21 mouse cellular contexts compared by ENCODE assay signal in the genomic region with DNA sequence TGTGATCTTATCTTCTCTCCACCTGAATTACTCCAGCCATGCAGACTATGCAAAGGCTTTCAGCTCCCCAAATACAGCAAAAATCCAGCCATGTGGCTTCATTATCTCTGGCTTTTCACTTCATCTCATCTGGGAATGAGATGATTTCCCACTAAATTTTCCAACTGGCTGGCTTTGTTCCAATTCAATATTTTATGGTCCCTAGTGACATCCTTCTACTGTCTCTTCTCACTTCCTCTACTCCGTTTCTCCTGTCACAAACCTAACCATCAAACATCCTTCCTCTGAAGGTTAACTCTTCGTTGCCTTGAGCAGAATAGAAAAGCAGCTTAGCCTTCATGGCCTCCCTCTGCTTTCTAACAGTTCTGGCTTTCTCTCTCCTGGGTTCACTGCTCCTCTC. TPM values are rescaled to one million over a fixed set of nuclear protein-coding genes. Genes with fewer than 3 reads are reported as not detected.
DNase-seq lines count a peak whose midpoint lies in the region; ATAC-seq and TF ChIP-seq lines count a peak whose summit lies in the region.
"Had no signal": no experiment of that assay in that cellular context is flagged by ENCODE, and none has a peak within 500 bp of the region (broad histone marks: within the 10 kb centered on the region; RNA-seq: fewer than 3 reads in every experiment).

No protein-coding gene starts in this region.

- no peaks in the 10 kb centered on the region for H3K4me1 ChIP-seq in forebrain, embryonic 16.5 days (replicated peaks; ENCODE audit: control insufficient read depth, insufficient read depth, low read length)
- no peaks in the 10 kb centered on the region for H3K4me1 ChIP-seq in forebrain, embryonic 11.5 days (replicated peaks; ENCODE audit: control insufficient read depth, insufficient read depth, low read length)
- no peaks in the 10 kb centered on the region for H3K4me1 ChIP-seq in hindbrain, embryonic 16.5 days (ENCODE audit: control insufficient read depth, insufficient read depth, low read depth, low read length)
- no peaks in the 10 kb centered on the region for H3K4me1 ChIP-seq in hindbrain, embryonic 10.5 days (replicated peaks)
- H3K4me1 ChIP-seq in midbrain, postnatal 0 days (ENCODE audit: insufficient read depth, low read length): no peaks in the 10 kb centered on the region
- H3K4me1 ChIP-seq in midbrain, embryonic 15.5 days: no peaks in the 10 kb centered on the region
- H3K4me1 ChIP-seq: forebrain, embryonic 13.5 days; hindbrain, embryonic 15.5 days had no signal

- no peak overlapping the region for H3K4me3 ChIP-seq in forebrain, embryonic 16.5 days (replicated peaks; ENCODE audit: low read length)
- H3K4me3 ChIP-seq in forebrain, embryonic 11.5 days (ENCODE audit: low read depth, low read length): no peak overlapping the region
- H3K4me3 ChIP-seq in hindbrain, embryonic 16.5 days (ENCODE audit: low read length): no peak overlapping the region
- no peak overlapping the region for H3K4me3 ChIP-seq in hindbrain, embryonic 10.5 days
- H3K4me3 ChIP-seq in midbrain, postnatal 0 days (ENCODE audit: low read depth, low read length): no peak overlapping the region
- H3K4me3 ChIP-seq in midbrain, embryonic 15.5 days: no peak overlapping the region
- H3K4me3 ChIP-seq: forebrain, embryonic 13.5 days; hindbrain, embryonic 15.5 days had no signal

- no peaks in the 10 kb centered on the region for H3K36me3 ChIP-seq in forebrain, embryonic 16.5 days (ENCODE audit: control insufficient read depth, insufficient read depth)
- H3K36me3 ChIP-seq in forebrain, embryonic 11.5 days (ENCODE audit: control insufficient read depth, insufficient read depth, low read length): no peaks in the 10 kb centered on the region
- no peaks in the 10 kb centered on the region for H3K36me3 ChIP-seq in hindbrain, embryonic 16.5 days (ENCODE audit: control insufficient read depth, insufficient read depth, low read length)
- H3K36me3 ChIP-seq in hindbrain, embryonic 10.5 days: no peaks in the 10 kb centered on the region
- no peaks in the 10 kb centered on the region for H3K36me3 ChIP-seq in midbrain, postnatal 0 days (ENCODE audit: insufficient read depth, low read length)
- H3K36me3 ChIP-seq in midbrain, embryonic 15.5 days (replicated peaks): no peaks in the 10 kb centered on the region
- H3K36me3 ChIP-seq: hindbrain, embryonic 15.5 days had no signal

- no peaks in the 10 kb centered on the region for H3K27me3 ChIP-seq in forebrain, embryonic 16.5 days (replicated peaks; ENCODE audit: control insufficient read depth, insufficient read depth, low read length)
- no peaks in the 10 kb centered on the region for H3K27me3 ChIP-seq in forebrain, embryonic 11.5 days (ENCODE audit: control insufficient read depth, insufficient read depth, low read length)
- no peaks in the 10 kb centered on the region for H3K27me3 ChIP-seq in hindbrain, embryonic 16.5 days (replicated peaks; ENCODE audit: control insufficient read depth, insufficient read depth, low read length)
- H3K27me3 ChIP-seq in hindbrain, embryonic 10.5 days (ENCODE audit: insufficient read depth, poor library complexity, severe bottlenecking): no peaks in the 10 kb centered on the region
- H3K27me3 ChIP-seq in midbrain, postnatal 0 days (ENCODE audit: insufficient read depth, low read length): no peaks in the 10 kb centered on the region
- H3K27me3 ChIP-seq in midbrain, embryonic 15.5 days (replicated peaks): no peaks in the 10 kb centered on the region
- H3K27me3 ChIP-seq: forebrain, embryonic 13.5 days; hindbrain, embryonic 15.5 days had no signal

- no peaks in the 10 kb centered on the region for H3K9me3 ChIP-seq in forebrain, embryonic 16.5 days (ENCODE audit: control insufficient read depth, low read length)
- H3K9me3 ChIP-seq in forebrain, embryonic 11.5 days (ENCODE audit: control insufficient read depth, low read length): no peaks in the 10 kb centered on the region
- H3K9me3 ChIP-seq in hindbrain, embryonic 16.5 days (ENCODE audit: control insufficient read depth, low read length): no peaks in the 10 kb centered on the region
- no peaks in the 10 kb centered on the region for H3K9me3 ChIP-seq in hindbrain, embryonic 10.5 days
- no peaks in the 10 kb centered on the region for H3K9me3 ChIP-seq in midbrain, postnatal 0 days (ENCODE audit: low read length)
- no peaks in the 10 kb centered on the region for H3K9me3 ChIP-seq in midbrain, embryonic 15.5 days
- H3K9me3 ChIP-seq: forebrain, embryonic 13.5 days; hindbrain, embryonic 15.5 days had no signal

- no peak overlapping the region for H3K4me2 ChIP-seq in forebrain, embryonic 16.5 days (ENCODE audit: low read length)
- H3K4me2 ChIP-seq in forebrain, embryonic 11.5 days (ENCODE audit: low read depth, low read length, severe bottlenecking): no peak overlapping the region
- H3K4me2 ChIP-seq in hindbrain, embryonic 16.5 days (ENCODE audit: low read length): no peak overlapping the region
- no peak overlapping the region for H3K4me2 ChIP-seq in midbrain, postnatal 0 days (ENCODE audit: low read depth, low read length, poor library complexity, severe bottlenecking)
- no peak overlapping the region for H3K4me2 ChIP-seq in midbrain, embryonic 15.5 days
- H3K4me2 ChIP-seq: forebrain, embryonic 13.5 days; heart, embryonic 11.5 days; hindbrain, embryonic 15.5 days had no signal

- TF ChIP-seq CTCF in midbrain, postnatal 0 days (IDR thresholded peaks at IDR 0.05): no peak

- intact Hi-C loops in left cerebral cortex, postnatal 36 days (cut with DNase I): no loop called here

- 0 out of 2 replicates have a peak, but pooled peaks have one; percentile 26 for ATAC-seq in forebrain, embryonic 16.5 days
- no peak for ATAC-seq in forebrain, embryonic 11.5 days (replicated peaks; ENCODE audit: low FRiP score)
- ATAC-seq in hindbrain, embryonic 16.5 days: peak; percentile 48; the same call in 1 of the 2 replicates
- ATAC-seq in midbrain, postnatal 0 days (ENCODE audit: low FRiP score): no peak
- no peak for ATAC-seq in midbrain, embryonic 15.5 days (replicated peaks)
- ATAC-seq: forebrain, embryonic 13.5 days had no signal

- no peak overlapping the region for H3K27ac ChIP-seq in forebrain, embryonic 16.5 days (ENCODE audit: low read length)
- no peak overlapping the region for H3K27ac ChIP-seq in forebrain, embryonic 11.5 days (ENCODE audit: low read depth, low read length)
- no peak overlapping the region for H3K27ac ChIP-seq in hindbrain, embryonic 16.5 days (ENCODE audit: low read depth, low read length)
- no peak overlapping the region for H3K27ac ChIP-seq in hindbrain, embryonic 10.5 days
- no peak overlapping the region for H3K27ac ChIP-seq in midbrain, postnatal 0 days (ENCODE audit: low read depth, low read length)
- no peak overlapping the region for H3K27ac ChIP-seq in midbrain, embryonic 15.5 days
- H3K27ac ChIP-seq: forebrain, embryonic 13.5 days; hindbrain, embryonic 15.5 days had no signal

- no peak overlapping the region for H3K9ac ChIP-seq in forebrain, embryonic 16.5 days (replicated peaks; ENCODE audit: low read depth, low read length)
- no peak overlapping the region for H3K9ac ChIP-seq in forebrain, embryonic 11.5 days (ENCODE audit: low read length)
- H3K9ac ChIP-seq in hindbrain, embryonic 16.5 days (ENCODE audit: low read depth, low read length): no peak overlapping the region
- H3K9ac ChIP-seq in midbrain, postnatal 0 days (replicated peaks; ENCODE audit: low read length, poor library complexity, severe bottlenecking): no peak overlapping the region
- H3K9ac ChIP-seq in midbrain, embryonic 15.5 days: no peak overlapping the region
- H3K9ac ChIP-seq: forebrain, embryonic 13.5 days; hindbrain, embryonic 15.5 days had no signal

- no peak for DNase-seq in forebrain, embryonic 11.5 days (ENCODE audit: low spot score)
- no peak for DNase-seq in hindbrain, embryonic 10.5 days (ENCODE audit: low spot score)
- peak; percentile 10 for DNase-seq in midbrain, postnatal 0 days (ENCODE audit: low spot score)
- DNase-seq in retina, postnatal 1 day: peak; percentile 58
- DNase-seq in left cerebral cortex, postnatal 36 days (ENCODE audit: low spot score in 2 of 2): no peak
- DNase-seq: adrenal gland, adult 2 months; adrenal gland, postnatal 25 days; cerebellum, adult 2 months; gastrocnemius, postnatal 36 days; heart, adult 11 months; heart, postnatal 36 days; kidney, adult 11 months had no signal

- WGBS in forebrain, embryonic 16.5 days: 45% methylated on average over 2 of the region's 2 CpGs
- WGBS in forebrain, embryonic 11.5 days: 62% methylated on average over 2 of the region's 2 CpGs
- WGBS in hindbrain, embryonic 16.5 days: 35% methylated on average over 2 of the region's 2 CpGs
- 54% methylated on average over 2 of the region's 2 CpGs for WGBS in hindbrain, embryonic 10.5 days
- whole genome bisulfite sequencing in midbrain, postnatal 0 days: 37% methylated on average over 2 of the region's 2 CpGs
- 44% methylated on average over 2 of the region's 2 CpGs for WGBS in midbrain, embryonic 15.5 days

RNA-seq across cellular contexts. Expression of gene Tnfsf4, which starts 50.1 kb away (rescaled TPM):
- not detected in 2 replicates for polyA plus RNA-seq in forebrain, embryonic 16.5 days (2015; fragmentation: Nextera tagmentation; extraction: Ambion mirVana)
- polyA plus RNA-seq in forebrain, embryonic 11.5 days (2014; fragmentation: Nextera tagmentation; extraction: Ambion mirVana): not detected in 2 replicates
- not detected in 2 replicates for polyA plus RNA-seq in hindbrain, embryonic 16.5 days (2015; fragmentation: Nextera tagmentation; extraction: Ambion mirVana)
- 0.09 TPM in 1 of 2 replicates, not detected in the other for polyA plus RNA-seq in hindbrain, embryonic 10.5 days (2016; fragmentation: Nextera tagmentation; extraction: Ambion mirVana)
- total RNA-seq in midbrain, postnatal 0 days (2014; rRNA removed): not detected in 2 replicates
- polyA plus RNA-seq in midbrain, postnatal 0 days (2015; fragmentation: Nextera tagmentation; extraction: Ambion mirVana): not detected in 2 replicates
- not detected in 2 replicates for polyA plus RNA-seq in midbrain, embryonic 15.5 days (2015; fragmentation: Nextera tagmentation; extraction: Ambion mirVana)
- not detected for total RNA-seq in left cerebral cortex, postnatal 36 days (2021)
- total RNA-seq: adrenal gland, adult 2 months; adrenal gland, postnatal 25 days; gastrocnemius, adult 8-10 months; gastrocnemius, postnatal 36 days; heart, postnatal 36 days had no signal
- polyA plus RNA-seq: adrenal gland, adult 2 months; cerebellum, adult 2 months; embryonic facial prominence, embryonic 11.5 days; forebrain, embryonic 13.5 days; heart, embryonic 11.5 days; hindbrain, embryonic 15.5 days; intestine, embryonic 14.5 days had no signal

Comparison
In these comparisons a context has a peak if more than half of its experiments do, and no peak if none do; other contexts are left out.
1. ATAC-seq: peak in forebrain, embryonic 16.5 days (single experiment) and hindbrain, embryonic 16.5 days (single experiment); none in forebrain, embryonic 11.5 days (single experiment), midbrain, postnatal 0 days (single experiment) and midbrain, embryonic 15.5 days (single experiment).
2. DNase-seq: peak in midbrain, postnatal 0 days (single experiment) and retina, postnatal 1 day (single experiment); none in forebrain, embryonic 11.5 days (single experiment), hindbrain, embryonic 10.5 days (single experiment) and left cerebral cortex, postnatal 36 days (0 of 2).